In genomic region chr11:83580699-83581232, GRCm38 (mm10) we compare ENCODE assay signal across 28 mouse cellular contexts. TPM values are rescaled to one million over a fixed set of nuclear protein-coding genes. Genes with fewer than 3 reads are reported as not detected.
DNase-seq lines count a peak whose midpoint lies in the region; ATAC-seq and TF ChIP-seq lines count a peak whose summit lies in the region.
"Had no signal": no experiment of that assay in that cellular context is flagged by ENCODE, and none has a peak within 500 bp of the region (broad histone marks: within the 10 kb centered on the region; RNA-seq: fewer than 3 reads in every experiment).

No protein-coding gene starts in this region.

- no peak for TF ChIP-seq EP300 in CH12.LX (IDR thresholded peaks at IDR 0.05; ENCODE audit: low read length)

- no peaks in the 10 kb centered on the region for H3K79me2 ChIP-seq in CH12.LX (replicated peaks; ENCODE audit: control insufficient read depth, extremely low read depth, insufficient read depth, poor library complexity, severe bottlenecking)

- H3K4me2 ChIP-seq in CH12.LX (ENCODE audit: insufficient read depth, low read depth, poor library complexity, severe bottlenecking), result no peak overlapping the region
- no peak overlapping the region for H3K4me2 ChIP-seq in kidney, embryonic 16.5 days (replicated peaks; ENCODE audit: low read depth, low read length)
- H3K4me2 ChIP-seq: embryonic facial prominence, embryonic 13.5 days; forebrain, embryonic 13.5 days; heart, embryonic 12.5 days; hindbrain, embryonic 12.5 days had no signal

- H3K9ac ChIP-seq in CH12.LX (ENCODE audit: insufficient read depth, low read depth), result no peak overlapping the region
- H3K9ac ChIP-seq in kidney, embryonic 16.5 days (replicated peaks; ENCODE audit: low read length), result no peak overlapping the region
- H3K9ac ChIP-seq: embryonic facial prominence, embryonic 13.5 days; forebrain, embryonic 13.5 days; forebrain, postnatal 0 days; heart, embryonic 12.5 days; hindbrain, embryonic 12.5 days had no signal

- in situ Hi-C loops in CH12.LX (cut with MboI; ENCODE audit: low pct_ligation_motif_present, low pct_unique_long_range_greater_than_20kb, low sequenced_read_pairs), result no loop called here

- no peaks in the 10 kb centered on the region for H3K27me3 ChIP-seq in CH12.LX (replicated peaks)
- H3K27me3 ChIP-seq in kidney, embryonic 16.5 days (ENCODE audit: insufficient read depth, low read length), result no peaks in the 10 kb centered on the region
- H3K27me3 ChIP-seq: embryonic facial prominence, embryonic 13.5 days; heart, embryonic 12.5 days; hindbrain, embryonic 12.5 days had no signal

- H3K9me3 ChIP-seq in CH12.LX (replicated peaks; ENCODE audit: low read length), result no peaks in the 10 kb centered on the region
- H3K9me3 ChIP-seq in kidney, embryonic 16.5 days (ENCODE audit: low read length), result no peaks in the 10 kb centered on the region
- H3K9me3 ChIP-seq: embryonic facial prominence, embryonic 13.5 days; forebrain, embryonic 13.5 days; heart, embryonic 12.5 days; hindbrain, embryonic 12.5 days had no signal

- no peak overlapping the region for H3K4me3 ChIP-seq in CH12.LX (replicated peaks in 1 of 3; ENCODE audit: low read depth in 2 of 3, low read length in 2 of 3, poor library complexity in 1 of 3)
- H3K4me3 ChIP-seq in kidney, embryonic 16.5 days (ENCODE audit: low read length), result no peak overlapping the region
- H3K4me3 ChIP-seq: embryonic facial prominence, embryonic 13.5 days; forebrain, embryonic 13.5 days; heart, embryonic 12.5 days; hindbrain, embryonic 12.5 days had no signal

- intact Hi-C loops in heart, postnatal 25 days (cut with DNase I), result no loop called here

- no peaks in the 10 kb centered on the region for H3K36me3 ChIP-seq in CH12.LX (replicated peaks in 1 of 2; ENCODE audit: control insufficient read depth in 1 of 2, insufficient read depth in 1 of 2, low read length in 1 of 2)
- H3K36me3 ChIP-seq in kidney, embryonic 16.5 days (ENCODE audit: insufficient read depth, low read length), result no peaks in the 10 kb centered on the region
- H3K36me3 ChIP-seq: embryonic facial prominence, embryonic 13.5 days; heart, embryonic 12.5 days; hindbrain, embryonic 12.5 days had no signal

- no peak for ATAC-seq in monocyte, adult 5-6 weeks (replicated peaks; ENCODE audit: insufficient number of reproducible peaks, low FRiP score, low TSS enrichment, poor library complexity, severe bottlenecking)
- ATAC-seq in kidney, embryonic 16.5 days (ENCODE audit: low FRiP score, low TSS enrichment), result no peak
- ATAC-seq: CD4-positive, CD25-positive, alpha-beta regulatory T cell, adult 4 months; forebrain, embryonic 13.5 days; forebrain, postnatal 0 days; hindbrain, embryonic 16.5 days; inflammation-experienced regulatory T-cells, adult 6 months; intestine, postnatal 0 days had no signal

- no peak overlapping the region for H3K27ac ChIP-seq in CH12.LX (ENCODE audit: insufficient read depth, low read depth)
- H3K27ac ChIP-seq in kidney, embryonic 16.5 days (ENCODE audit: low read length), result no peak overlapping the region
- H3K27ac ChIP-seq: embryonic facial prominence, embryonic 13.5 days; forebrain, embryonic 13.5 days; hindbrain, embryonic 12.5 days had no signal

- peaks cover 3 to 28% of the 10 kb centered on the region in 2 experiments; a peak in 2 of 4 replicates for H3K4me1 ChIP-seq in CH12.LX (ENCODE audit: control insufficient read depth in 1 of 2, insufficient read depth in 2 of 2)
- H3K4me1 ChIP-seq in kidney, embryonic 16.5 days (ENCODE audit: insufficient read depth, low read length), result 0 out of 2 replicates have a peak, but pooled peaks cover 5% of the 10 kb centered on the region
- H3K4me1 ChIP-seq: embryonic facial prominence, embryonic 13.5 days; forebrain, embryonic 13.5 days; heart, embryonic 12.5 days; hindbrain, embryonic 12.5 days had no signal

- TF ChIP-seq POLR2A in CH12.LX (IDR thresholded peaks at IDR 0.05; ENCODE audit: low read depth, low read length), result no peak

- dilution Hi-C loops in CH12.LX (cut with MboI; ENCODE audit: extremely low pct_ligation_motif_present, extremely low pct_unique_long_range_greater_than_20kb, low sequenced_read_pairs), result no loop called here

- peak; percentile 54 for DNase-seq in heart, adult 11 months
- no peak for DNase-seq in heart, postnatal 25 days (ENCODE audit: low spot score)
- DNase-seq in CH12.LX (ENCODE audit: extremely low read depth) (no peak), R1 (ENCODE audit: low read depth, low spot score) (peak; percentile 25)
- no peak for DNase-seq in ovary, postnatal 10 days (ENCODE audit: low spot score)
- DNase-seq: adrenal gland, postnatal 10 days; cerebellum, adult 11 months; cerebellum, adult 9-10 months; cerebellum, postnatal 25 days; forebrain, postnatal 0 days; gastrocnemius, postnatal 14 days; heart, postnatal 4 days had no signal

- no peak for TF ChIP-seq CTCF in CH12.LX (conservative IDR thresholded peaks at IDR 0.05 in 1 of 2, IDR thresholded peaks at IDR 0.05 in 1 of 2; ENCODE audit: low read depth in 2 of 2, low read length in 2 of 2)

- WGBS in kidney, embryonic 16.5 days, result 45% methylated on average over 1 of the region's 1 CpGs

- TF ChIP-seq RAD21 in CH12.LX (IDR thresholded peaks at IDR 0.05; ENCODE audit: low read depth, low read length), result no peak

TF ChIP-seq in CH12.LX, 34 proteins besides CTCF, POLR2A, EP300 and RAD21:
- no peak for TF ChIP-seq ZC3H11A (IDR thresholded peaks at IDR 0.05; ENCODE audit: low read depth, low read length)
- TF ChIP-seq TBP (conservative IDR thresholded peaks at IDR 0.05; ENCODE audit: low read depth, low read length), result no peak
- TF ChIP-seq BHLHE40 (IDR thresholded peaks at IDR 0.05; ENCODE audit: low read depth, low read length), result peak; percentile 57
- no peak for TF ChIP-seq IRF4 (IDR thresholded peaks at IDR 0.05; ENCODE audit: low read depth, low read length)
- TF ChIP-seq SIN3A (IDR thresholded peaks at IDR 0.05; ENCODE audit: low read length), result no peak
- no peak for TF ChIP-seq E2F4 (IDR thresholded peaks at IDR 0.05; ENCODE audit: insufficient replicate concordance, low read depth, low read length)
- no peak for TF ChIP-seq ELF1 (IDR thresholded peaks at IDR 0.05; ENCODE audit: low read depth, low read length)

RNA-seq across cellular contexts. Expression of gene Ccl9, which starts 2.3 kb away (rescaled TPM):
- total RNA-seq in heart, postnatal 25 days (2021), result 10 to 100 TPM in 1 of 2 experiments, 1 to 10 TPM in 1; 7.0 to 11.7 TPM
- total RNA-seq in CH12.LX (2012; rRNA removed) (0.42 TPM in 1 of 2 replicates, not detected in the other), CH12.LX (2014; rRNA removed) (0.63 and 0.67 TPM in 2 replicates)
- polyA plus RNA-seq in CH12.LX (2012; ENCODE audit: insufficient read length, low read depth), result 0.64 and 0.81 TPM in 2 replicates
- 98.1 to 442 TPM (median 354 TPM) in 3 replicates for total RNA-seq in monocyte, adult 5-6 weeks (2017)
- polyA plus RNA-seq in kidney, embryonic 16.5 days (2015; fragmentation: Nextera tagmentation; extraction: Ambion mirVana), result 2.2 and 3.5 TPM in 2 replicates
- polyA plus RNA-seq: CD4-positive, CD25-positive, alpha-beta regulatory T cell, adult 4 months; inflammation-experienced regulatory T-cells, adult 6 months had no signal

RNA-seq across cellular contexts. Expression of gene Ccl6, which starts 12.1 kb away (rescaled TPM):
- total RNA-seq in heart, postnatal 25 days (2021), result 10 to 100 TPM in 1 of 2 experiments, 1 to 10 TPM in 1; 9.9 to 10.4 TPM
- total RNA-seq in CH12.LX (2012; rRNA removed) (0.13 and 0.30 TPM in 2 replicates), CH12.LX (2014; rRNA removed) (1.2 and 1.8 TPM in 2 replicates)
- polyA plus RNA-seq in CH12.LX (2012; ENCODE audit: insufficient read length, low read depth), result 0.93 and 1.3 TPM in 2 replicates
- 235 to 1,319 TPM (median 1,123 TPM) in 3 replicates for total RNA-seq in monocyte, adult 5-6 weeks (2017)
- 5.3 and 5.4 TPM in 2 replicates for polyA plus RNA-seq in kidney, embryonic 16.5 days (2015; fragmentation: Nextera tagmentation; extraction: Ambion mirVana)
- polyA plus RNA-seq: CD4-positive, CD25-positive, alpha-beta regulatory T cell, adult 4 months had no signal

RNA-seq across cellular contexts. Expression of gene Ccl5, which starts 50.4 kb away (rescaled TPM):
- not detected for total RNA-seq in heart, postnatal 25 days (2021)
- total RNA-seq in CH12.LX (2012; rRNA removed) (0.68 TPM in 1 of 2 replicates, not detected in the other), CH12.LX (2014; rRNA removed) (0.60 TPM in 1 of 2 replicates, not detected in the other)
- 1.3 and 1.9 TPM in 2 replicates for polyA plus RNA-seq in CH12.LX (2012; ENCODE audit: insufficient read length, low read depth)
- total RNA-seq in monocyte, adult 5-6 weeks (2017), result 781 to 2,479 TPM (median 803 TPM) in 3 replicates
- 0.37 and 0.52 TPM in 2 replicates for polyA plus RNA-seq in kidney, embryonic 16.5 days (2015; fragmentation: Nextera tagmentation; extraction: Ambion mirVana)
- total RNA-seq: forebrain, postnatal 0 days; gastrocnemius, adult 18-20 months; gastrocnemius, postnatal 14 days; heart, postnatal 4 days had no signal
- polyA plus RNA-seq: embryonic facial prominence, embryonic 13.5 days; forebrain, embryonic 13.5 days; heart, embryonic 12.5 days; hindbrain, embryonic 12.5 days had no signal

RNA-seq across cellular contexts. Expression of gene Heatr9, which starts 58.8 kb away (rescaled TPM):
- total RNA-seq in heart, postnatal 25 days (2021), result not detected
- total RNA-seq in CH12.LX (2012; rRNA removed) (not detected in 2 replicates), CH12.LX (2014; rRNA removed) (not detected in 2 replicates)
- polyA plus RNA-seq in CH12.LX (2012; ENCODE audit: insufficient read length, low read depth), result not detected in 2 replicates
- 7.9 to 25.0 TPM (median 9.1 TPM) in 3 replicates for total RNA-seq in monocyte, adult 5-6 weeks (2017)
- polyA plus RNA-seq in kidney, embryonic 16.5 days (2015; fragmentation: Nextera tagmentation; extraction: Ambion mirVana), result 0.07 TPM in 1 of 2 replicates, not detected in the other
- total RNA-seq: adrenal gland, postnatal 10 days; adrenal gland, postnatal 4 days; forebrain, postnatal 0 days; gastrocnemius, adult 18-20 months; gastrocnemius, postnatal 14 days; heart, adult 8-10 months; heart, postnatal 4 days had no signal
- polyA plus RNA-seq: brain, embryonic 14.5 days; cortical plate, adult 2 months; embryonic facial prominence, embryonic 13.5 days; forebrain, embryonic 13.5 days; forebrain, postnatal 0 days; gonadal fat pad, adult 2 months; heart, embryonic 12.5 days; hindbrain, embryonic 12.5 days; hindbrain, embryonic 16.5 days; intestine, postnatal 0 days had no signal

Comparison
In these comparisons a context has a peak if more than half of its experiments do, and no peak if none do; other contexts are left out.
1. DNase-seq: peak in heart, adult 11 months (single experiment) and R1 (single experiment); none in heart, postnatal 25 days (single experiment), CH12.LX (single experiment) and ovary, postnatal 10 days (single experiment).
2. RNA of gene Ccl6, which starts 12.1 kb away (total RNA-seq): 235 to 1,319 TPM in monocyte, adult 5-6 weeks; 9.9 to 10.4 TPM in heart, postnatal 25 days and 0.13 to 1.8 TPM in CH12.LX; every median in the first group is over 10 times any median in the second.
3. RNA of gene Ccl5, which starts 50.4 kb away (total RNA-seq): 781 to 2,479 TPM in monocyte, adult 5-6 weeks; 0.60 to 0.68 TPM in CH12.LX and not detected in heart, postnatal 25 days; every median in the first group is over 100 times any median in the second.